Mouse (Mus musculus): ENCODE data around the gene Mogs.

Mogs gene

GRCm38 (mm10) chr6:83115011-83115671, at the start of gene Mogs:
Gene Mogs (plus strand): TSS chr6:83115496.
- DNase-seq (ENCODE audit: low spot score) = peak; percentile 96

DNA sequence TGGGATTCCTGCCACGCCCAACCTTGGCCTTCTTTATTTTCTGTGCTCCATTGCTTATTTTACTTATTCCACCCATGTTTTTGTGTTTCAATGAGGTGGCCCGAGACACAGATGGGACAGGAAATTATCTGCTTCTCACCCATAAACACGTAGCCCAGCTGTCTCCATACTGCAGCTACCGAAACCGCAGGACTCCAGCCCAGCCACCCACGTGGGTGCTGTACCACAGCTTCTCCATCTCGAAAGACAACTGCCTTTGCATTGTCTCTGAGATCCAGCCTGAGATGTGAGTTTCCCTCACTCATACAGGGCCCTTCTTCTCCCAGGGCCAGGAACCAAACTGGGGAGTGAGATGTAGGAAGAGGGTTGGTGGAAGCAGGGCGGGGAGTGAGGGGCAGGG, 49.3 kb upstream of the Mogs start:
- DNase-seq (ENCODE audit: low spot score) = no peak

DNA sequence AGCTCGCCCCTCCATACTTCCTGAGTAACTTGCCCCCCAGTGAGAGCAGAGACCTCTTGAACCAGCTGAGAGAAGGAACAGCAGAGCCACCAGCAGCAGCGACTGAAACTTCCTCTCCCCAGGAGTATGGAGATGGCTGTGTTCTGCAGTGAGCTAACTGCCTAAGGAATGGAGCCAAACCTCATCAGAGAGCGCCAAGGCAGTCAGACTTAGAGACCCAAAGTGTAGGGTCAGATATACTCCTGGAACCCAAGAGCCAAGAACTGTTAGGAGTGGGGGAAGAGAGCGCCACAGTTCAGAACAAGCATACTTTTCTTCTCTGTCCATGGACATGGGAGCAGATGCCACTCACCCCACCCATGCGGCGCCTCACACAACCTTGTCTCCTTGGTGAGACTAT, 48.9 kb upstream of the Mogs start:
- no peak for DNase-seq (ENCODE audit: low spot score)

GRCm38 (mm10) chr6:83068221-83068620, 47.1 kb upstream of the Mogs start:
- no peak for DNase-seq (ENCODE audit: low spot score)

- no peak for DNase-seq (ENCODE audit: low spot score)
Observed at GRCm38 (mm10) chr6:83068706-83069487, 46.4 kb upstream of the Mogs start.

- no peak for DNase-seq (ENCODE audit: low spot score)
Observed at GRCm38 (mm10) chr6:83069488-83070246, 45.6 kb upstream of the Mogs start.

DNA sequence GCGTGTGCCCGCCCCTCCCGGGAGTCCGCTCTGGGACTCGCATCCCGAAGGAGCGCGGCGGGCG, 45.2 kb upstream of the Mogs start, which contains the start of gene Tlx2:
Gene Tlx2 (minus strand): TSS at position 47 of the 64 bp plus-strand sequence.
- no peak for DNase-seq (ENCODE audit: low spot score)

- DNase-seq (ENCODE audit: low spot score) = no peak
Observed at GRCm38 (mm10) chr6:83070311-83071219, 44.7 kb upstream of the Mogs start.

- DNase-seq (ENCODE audit: low spot score) = no peak
Observed at GRCm38 (mm10) chr6:83071220-83071619, 44.1 kb upstream of the Mogs start.

- no peak for DNase-seq (ENCODE audit: low spot score)
Observed at GRCm38 (mm10) chr6:83074979-83075378, 40.3 kb upstream of the Mogs start.

- DNase-seq (ENCODE audit: low spot score) = peak; percentile 18
Observed at GRCm38 (mm10) chr6:83077630-83078323, 37.5 kb upstream of the Mogs start, which contains the start of gene Pcgf1. Gene Pcgf1 (plus strand): TSS chr6:83077869.

GRCm38 (mm10) chr6:83078324-83078858, 36.9 kb upstream of the Mogs start:
- DNase-seq (ENCODE audit: low spot score) = peak; percentile 99

DNA sequence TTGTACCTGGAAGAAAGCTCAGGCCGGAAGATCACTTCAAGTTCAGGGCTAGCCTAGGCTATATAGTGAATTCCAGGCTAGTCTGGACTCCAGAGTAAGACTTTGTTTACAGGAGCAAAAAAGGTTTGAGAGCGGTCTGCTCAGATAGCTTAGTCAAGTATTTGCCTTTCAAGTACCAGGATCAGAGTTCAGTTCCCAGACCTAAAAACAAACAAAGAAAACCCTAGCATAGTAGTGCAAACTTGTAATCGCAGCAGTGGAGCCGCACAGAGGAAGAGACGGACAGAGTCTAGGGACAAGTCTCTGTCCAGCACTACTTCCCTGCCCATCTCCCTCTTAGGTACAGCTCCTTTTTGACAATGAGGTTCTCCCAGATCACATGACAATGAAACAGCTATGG, 35.1 kb upstream of the Mogs start:
- no peak for DNase-seq (ENCODE audit: low spot score)

DNA sequence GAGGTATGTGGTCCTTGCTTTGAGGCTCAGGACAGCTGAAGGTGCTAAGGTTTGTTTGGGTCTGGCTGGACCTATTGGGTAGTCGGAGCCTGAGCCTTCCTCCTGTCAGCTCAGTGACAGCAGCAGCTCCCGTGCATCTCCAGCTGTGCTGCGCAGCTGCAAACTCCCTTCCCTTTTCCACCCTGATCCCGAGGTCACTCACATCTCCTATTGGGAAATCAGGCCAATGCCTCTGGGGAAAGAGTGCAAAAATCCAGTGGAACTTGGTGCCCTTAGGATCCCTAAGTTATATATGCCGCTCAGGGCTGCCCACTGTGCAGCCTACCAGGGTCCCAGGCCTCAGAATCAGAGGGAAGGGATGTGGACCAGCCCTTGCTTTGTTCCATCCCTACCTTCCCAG, 31.8 kb upstream of the Mogs start:
- DNase-seq (ENCODE audit: low spot score) = no peak

DNA sequence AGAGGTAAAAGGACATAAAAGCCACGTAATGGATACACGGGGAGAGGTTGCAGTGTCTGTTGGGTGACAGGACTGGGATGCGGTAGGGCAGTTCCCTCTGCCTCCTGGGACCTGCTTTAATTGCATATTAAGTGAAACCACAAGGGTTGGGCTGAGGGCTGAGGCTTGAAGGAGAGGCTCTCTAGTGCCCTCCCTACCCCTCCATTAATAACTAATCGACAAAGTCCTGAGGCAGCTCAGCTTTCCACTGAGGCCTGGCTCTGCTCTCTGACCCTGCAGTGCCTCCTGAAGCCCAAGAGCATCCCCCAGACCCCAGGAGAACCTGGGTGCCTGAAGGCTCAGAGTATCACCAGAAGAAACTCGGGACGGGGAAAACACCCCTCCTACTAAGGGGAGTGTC, 30.8 kb upstream of the Mogs start:
- DNase-seq (ENCODE audit: low spot score) = no peak

- no peak for DNase-seq (ENCODE audit: low spot score)
Observed at GRCm38 (mm10) chr6:83086121-83087035, 28.9 kb upstream of the Mogs start, which contains the start of gene Lbx2. Gene Lbx2 (plus strand): TSS chr6:83086367.

- peak; percentile 30 for DNase-seq (ENCODE audit: low spot score)
Observed at GRCm38 (mm10) chr6:83087205-83087925, 27.9 kb upstream of the Mogs start.

- no peak for DNase-seq (ENCODE audit: low spot score)
Observed at GRCm38 (mm10) chr6:83087926-83088260, 27.4 kb upstream of the Mogs start.

DNA sequence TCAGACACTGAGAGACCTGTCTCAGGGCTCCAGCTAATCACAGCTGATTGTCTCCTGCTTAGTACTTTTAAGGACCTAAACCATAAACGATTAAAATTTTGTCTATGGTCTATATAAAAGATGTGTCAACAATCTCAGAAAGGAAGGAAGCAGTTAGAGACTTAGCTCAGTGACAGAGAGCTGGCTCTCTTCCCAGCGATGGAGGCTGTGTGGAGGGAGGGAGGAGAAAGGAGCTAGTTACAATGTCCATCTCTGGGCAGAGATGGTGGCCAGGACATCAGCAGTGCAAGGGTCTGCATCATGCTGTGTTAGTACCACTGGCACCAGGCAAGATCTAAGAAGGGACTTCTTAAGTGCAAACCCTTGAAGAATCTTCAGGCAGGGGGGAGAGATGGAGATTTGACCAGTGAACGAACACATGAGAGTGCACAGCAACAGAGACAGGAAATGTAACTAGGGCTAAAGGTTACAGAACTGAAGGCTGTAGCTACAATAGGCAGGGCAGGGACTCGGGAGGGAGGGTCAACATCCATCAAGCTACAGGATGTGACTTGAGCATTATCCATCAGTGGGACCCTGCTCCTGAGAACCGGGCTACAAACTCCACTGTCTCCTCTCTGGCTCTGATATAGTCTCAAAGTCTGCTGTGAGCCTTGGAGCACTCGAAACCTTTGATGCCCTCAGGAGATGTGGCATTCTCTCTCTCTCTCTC, 22.7 kb upstream of the Mogs start:
- no peak for DNase-seq (ENCODE audit: low spot score)
